Mouse (Mus musculus): ENCODE results near the gene Meltf.
A peak's percentile ranks its signal among the peaks of the same experiment; 100 is the strongest.
"Not testable (repeated sequence)": the region's sequence is repeated elsewhere in the genome, so short reads cannot be mapped to it uniquely, and the experiment has no call there.

Gene Meltf

GRCm38 (mm10) chr16:31935091-31935979 lies 56.7 kb downstream of the Meltf start:
- DNase-seq: no peak

- DNase-seq: no peak
These were observed 58.0 kb downstream of the Meltf start for GRCm38 (mm10) chr16:31936568-31936967.

- no peak for DNase-seq
These were observed 60.2 kb downstream of the Meltf start for GRCm38 (mm10) chr16:31938856-31939255.

- DNase-seq: no peak
These were observed 62.0 kb downstream of the Meltf start for GRCm38 (mm10) chr16:31940586-31940985.

- peak; percentile 86 for DNase-seq
These were observed 65.4 kb downstream of the Meltf start for GRCm38 (mm10) chr16:31943980-31944379.

- DNase-seq: no peak
These were observed 66.2 kb downstream of the Meltf start for GRCm38 (mm10) chr16:31944698-31945255.

GRCm38 (mm10) chr16:31945372-31945771 lies 66.8 kb downstream of the Meltf start:
- no peak for DNase-seq

- DNase-seq: not testable (repeated sequence)
These were observed 67.4 kb downstream of the Meltf start for GRCm38 (mm10) chr16:31945986-31946385.

GRCm38 (mm10) chr16:31947333-31947732 lies 68.7 kb downstream of the Meltf start:
- DNase-seq: no peak

GRCm38 (mm10) chr16:31947901-31948316 lies 69.3 kb downstream of the Meltf start:
- DNase-seq: no peak

- DNase-seq: peak; percentile 97
These were observed 69.8 kb downstream of the Meltf start, which contains the start of the genes 0610012G03Rik and Ncbp2 for GRCm38 (mm10) chr16:31948345-31948774. Gene 0610012G03Rik (minus strand): TSS chr16:31948494. Gene Ncbp2 (plus strand): TSS chr16:31948513.
